Mouse (Mus musculus) cerebellum, adult 2 months (tissue): Measurements from ENCODE around the gene Ap2b1.

Experiments
- CTCF ChIP-seq: fragments of 200-500 bp; IDR thresholded peaks from 2 replicates; pipeline ENCODE4 v1.5.1; 2011; ENCODE audit warnings: low read depth, mild to moderate bottlenecking, control low read depth, low read length, moderate library complexity, borderline replicate concordance; ENCODE audit not compliant: insufficient read depth
- POLR2A ChIP-seq: fragments of 200-500 bp; IDR thresholded peaks from 2 replicates; pipeline ENCODE4 v1.6.1; 2011; ENCODE audit warnings: low read length, control low read depth, borderline replicate concordance; ENCODE audit not compliant: insufficient read depth

DNA sequence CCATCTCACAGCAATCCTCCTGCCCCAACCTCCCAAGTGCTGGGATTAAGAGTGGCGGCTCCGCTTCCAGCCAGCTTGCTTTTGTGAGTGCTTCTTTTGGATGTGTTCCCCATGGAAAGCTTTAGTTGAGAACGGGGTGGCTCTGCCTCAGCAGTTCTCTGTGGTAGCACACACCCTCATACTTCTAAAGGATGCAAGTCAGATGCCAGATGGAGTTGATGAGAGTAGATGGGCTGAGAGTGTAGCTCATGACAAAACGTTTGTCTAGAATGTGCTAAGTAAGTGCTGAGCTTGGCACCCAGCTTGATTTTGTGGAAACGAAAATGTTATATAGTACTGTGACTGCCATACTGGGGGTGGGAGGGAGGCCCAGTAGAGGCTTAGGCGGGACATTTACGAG, 37.0 kb downstream of the Ap2b1 start:
- TF ChIP-seq POLR2A, result no peak
- no peak for TF ChIP-seq CTCF
